Mouse (Mus musculus) limb, embryonic 12.5 days (tissue): ENCODE measurements at regions not wholly inside any gene's neighbourhood (a gene's known extent, or its start where the extent isn't known, plus 50 kb on each side); places are given as distances from the start of the nearest gene placed in this dataset.

Source experiments
- ATAC-seq: fragments of 200-750 bp; cut with Nextera tagmentation; 2 replicates; pipeline ENCODE4 v1.8.0; 2017; ENCODE audit warnings: low read depth, moderate TSS enrichment; ENCODE audit not compliant: insufficient number of reproducible peaks, insufficient read depth, low FRiP score, low TSS enrichment
- H3K27ac ChIP-seq: fragments of 300-500 bp; sonication (generic); 2 replicates; pipeline ENCODE4 v1.5.1; 2016; ENCODE audit warnings: mild to moderate bottlenecking, moderate library complexity
- H3K27me3 ChIP-seq: fragments of 300-500 bp; sonication (generic); 2 replicates; pipeline ENCODE4 v1.6.1; 2016; ENCODE audit warnings: mild to moderate bottlenecking, moderate library complexity
- H3K36me3 ChIP-seq: fragments of 300-500 bp; sonication (generic); 2 replicates; pipeline ENCODE4 v1.6.1; 2016; ENCODE audit warnings: mild to moderate bottlenecking, moderate library complexity
- H3K4me1 ChIP-seq: fragments of 300-500 bp; sonication (generic); replicated peaks from 2 replicates; pipeline ENCODE4 v1.6.1; 2016
- H3K4me2 ChIP-seq: fragments of 300-500 bp; sonication (generic); 2 replicates; pipeline ENCODE4 v1.6.1; 2016; ENCODE audit warnings: mild to moderate bottlenecking, moderate library complexity
- H3K4me3 ChIP-seq: fragments of 300-500 bp; sonication (generic); replicated peaks from 2 replicates; pipeline ENCODE4 v1.5.1; 2016; ENCODE audit warnings: mild to moderate bottlenecking
- H3K9ac ChIP-seq: fragments of 300-500 bp; sonication (generic); replicated peaks from 2 replicates; pipeline ENCODE4 v1.6.1; 2016; ENCODE audit warnings: mild to moderate bottlenecking, moderate library complexity
- H3K9me3 ChIP-seq: fragments of 300-500 bp; sonication (generic); 2 replicates; pipeline ENCODE4 v1.6.1; 2016; ENCODE audit warnings: mild to moderate bottlenecking, moderate library complexity
- WGBS: fragments of 180-500 bp; shearing (Covaris S2); methylation state at CpG from one replicate; pipeline ENCODE4 v1.1.7; 2016; 5-methylcytosine and 5-hydroxymethylcytosine counted together

DNA sequence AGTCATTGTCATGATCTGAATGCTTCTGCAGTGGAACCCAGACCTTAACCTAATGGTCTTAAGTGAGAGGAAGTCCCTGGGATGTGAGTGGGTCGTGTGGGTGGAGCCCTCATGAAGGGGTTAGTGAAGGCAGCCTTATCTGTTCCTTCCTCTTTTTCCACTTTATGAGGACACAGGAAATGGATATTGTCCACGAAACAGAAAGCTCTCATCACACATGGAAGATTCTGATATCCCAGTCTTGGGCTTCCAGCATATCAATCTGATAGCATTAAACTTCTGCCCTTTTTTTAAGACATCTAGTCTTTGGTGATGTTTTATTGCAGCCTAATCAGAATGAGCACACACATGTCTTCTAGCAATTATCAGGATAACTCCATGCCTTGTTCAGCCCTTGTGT lies 164.0 kb downstream of the Mex3b start:
- Histone ChIP-seq H3K27ac (no peak overlapping the region), H3K4me1 (peaks cover 25% of the 10 kb centered on the region), H3K9me3 (0 out of 2 replicates have a peak, but pooled peaks cover 3% of the 10 kb centered on the region), H3K27me3 (peaks cover 3% of the 10 kb centered on the region; the same call in 1 of the 2 replicates), H3K9ac (no peak overlapping the region), H3K4me3 (no peak overlapping the region), H3K36me3 (no peaks in the 10 kb centered on the region), H3K4me2 (no peak overlapping the region)
- 77% methylated on average over 2 of the region's 2 CpGs for WGBS
- no peak for ATAC-seq

DNA sequence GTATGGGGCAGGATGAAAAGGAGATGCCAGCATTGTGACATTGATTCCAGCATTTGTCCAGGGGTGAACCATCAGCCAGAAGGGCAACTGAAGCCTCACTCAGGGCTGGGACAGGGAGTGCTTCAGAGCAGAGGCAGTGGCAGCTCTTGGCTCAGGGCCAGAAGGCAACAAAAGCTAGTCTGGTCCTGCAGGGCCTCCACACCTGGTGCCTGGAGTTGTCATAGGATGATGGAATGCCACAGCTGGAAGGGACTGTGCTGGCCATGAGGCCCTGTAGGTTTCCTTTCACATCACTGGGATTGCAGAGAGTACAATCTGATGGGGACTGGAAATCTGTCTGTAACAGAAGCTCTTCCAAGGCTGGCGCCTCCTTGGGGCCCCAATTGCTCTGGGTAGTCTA lies 164.9 kb downstream of the Mex3b start:
- no peak overlapping the region for H3K4me3 ChIP-seq
- H3K4me1 ChIP-seq = peaks cover 31% of the 10 kb centered on the region
- H3K9me3 ChIP-seq = 0 out of 2 replicates have a peak, but pooled peaks cover 3% of the 10 kb centered on the region
- H3K27me3 ChIP-seq = no peaks in the 10 kb centered on the region; the same call in 1 of the 2 replicates
- no peaks in the 10 kb centered on the region for H3K36me3 ChIP-seq
- 87% methylated on average over 1 of the region's 1 CpGs for WGBS
- H3K4me2 ChIP-seq = no peak overlapping the region
- no peak overlapping the region for H3K9ac ChIP-seq
- peak; percentile 78 for ATAC-seq
- no peak overlapping the region for H3K27ac ChIP-seq

DNA sequence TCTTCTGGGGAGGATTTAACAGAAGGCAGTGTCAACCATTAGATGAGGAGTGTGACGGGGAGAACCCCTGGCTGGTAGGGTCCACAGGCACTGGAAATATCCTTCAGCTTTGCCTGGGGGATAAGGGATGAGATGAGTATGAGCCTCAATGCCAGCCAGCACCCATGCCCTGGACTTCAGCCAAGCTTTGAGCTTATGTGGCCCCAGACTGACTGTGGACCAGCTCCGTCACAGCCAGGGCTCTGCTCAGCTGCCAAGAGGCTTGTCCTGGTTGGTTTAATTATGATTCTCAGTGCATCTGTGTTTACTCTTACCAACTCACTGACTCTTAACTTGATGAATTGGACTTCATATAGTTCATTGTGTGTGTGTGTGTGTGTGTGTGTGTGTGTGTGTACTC lies 165.8 kb downstream of the Mex3b start:
- no peak overlapping the region for H3K4me2 ChIP-seq
- whole genome bisulfite sequencing = 96% methylated on average over 2 of the region's 2 CpGs
- H3K4me1 ChIP-seq = peaks cover 40% of the 10 kb centered on the region
- H3K27me3 ChIP-seq = no peaks in the 10 kb centered on the region; the same call in 1 of the 2 replicates
- no peak overlapping the region for H3K4me3 ChIP-seq
- no peak overlapping the region for H3K9ac ChIP-seq
- 0 out of 2 replicates have a peak, but pooled peaks cover 3% of the 10 kb centered on the region for H3K9me3 ChIP-seq
- ATAC-seq = no peak
- H3K36me3 ChIP-seq = no peaks in the 10 kb centered on the region
- H3K27ac ChIP-seq = no peak overlapping the region

DNA sequence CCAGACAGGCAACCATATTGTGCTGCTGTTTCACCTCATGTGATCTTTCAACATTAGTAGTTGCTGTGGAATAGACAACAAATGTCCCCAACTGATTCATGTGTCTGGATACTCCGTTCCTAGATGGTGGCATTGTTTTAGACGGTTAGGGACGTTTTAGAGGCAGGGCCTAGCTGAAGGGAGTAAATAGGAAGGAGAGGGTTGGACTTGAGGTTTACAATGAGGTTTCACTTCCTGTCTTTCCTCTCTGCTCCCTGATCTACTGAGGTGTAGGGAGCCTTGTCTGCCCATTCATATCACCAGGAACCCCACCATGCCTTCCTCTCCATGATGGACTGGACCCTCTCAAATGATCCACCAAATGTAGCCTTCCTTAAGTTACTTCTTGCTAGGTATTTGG lies 168.1 kb downstream of the Mex3b start:
- H3K9me3 ChIP-seq = 0 out of 2 replicates have a peak, but pooled peaks cover under 1% of the 10 kb centered on the region
- ATAC-seq = no peak
- H3K4me1 ChIP-seq = peaks cover 47% of the 10 kb centered on the region
- WGBS = 91% methylated on average over 3 of the region's 3 CpGs
- H3K4me3 ChIP-seq = no peak overlapping the region
- no peak overlapping the region for H3K27ac ChIP-seq
- H3K4me2 ChIP-seq = no peak overlapping the region
- H3K9ac ChIP-seq = no peak overlapping the region
- no peaks in the 10 kb centered on the region for H3K36me3 ChIP-seq
- H3K27me3 ChIP-seq = no peaks in the 10 kb centered on the region; the same call in 1 of the 2 replicates

DNA sequence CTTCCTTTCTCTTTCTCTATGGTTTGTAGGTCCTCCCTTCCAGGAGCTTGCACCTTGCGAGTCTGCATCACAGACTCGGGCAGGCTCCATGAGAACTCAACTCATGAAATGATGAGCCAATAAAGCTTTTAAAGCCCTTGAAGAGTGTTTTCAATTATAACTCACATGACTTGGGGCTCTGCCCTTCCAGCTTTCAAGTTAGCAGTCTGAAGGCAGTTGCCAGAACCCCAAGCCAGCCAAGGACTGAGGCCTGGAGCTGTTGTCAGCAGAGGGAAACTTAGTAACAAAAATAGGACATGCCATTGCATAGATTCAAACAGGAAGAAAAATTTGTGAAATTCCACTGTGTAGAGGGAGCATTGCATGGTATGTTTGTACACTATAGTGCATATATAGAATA lies 169.3 kb downstream of the Mex3b start:
- 24% methylated on average over 2 of the region's 2 CpGs for WGBS
- no peak overlapping the region for H3K4me3 ChIP-seq
- no peak overlapping the region for H3K4me2 ChIP-seq
- no peaks in the 10 kb centered on the region; the same call in 1 of the 2 replicates for H3K27me3 ChIP-seq
- peaks cover 47% of the 10 kb centered on the region for H3K4me1 ChIP-seq
- no peak overlapping the region for H3K27ac ChIP-seq
- no peak for ATAC-seq
- no peaks in the 10 kb centered on the region for H3K36me3 ChIP-seq
- no peak overlapping the region for H3K9ac ChIP-seq
- H3K9me3 ChIP-seq = no peaks in the 10 kb centered on the region

DNA sequence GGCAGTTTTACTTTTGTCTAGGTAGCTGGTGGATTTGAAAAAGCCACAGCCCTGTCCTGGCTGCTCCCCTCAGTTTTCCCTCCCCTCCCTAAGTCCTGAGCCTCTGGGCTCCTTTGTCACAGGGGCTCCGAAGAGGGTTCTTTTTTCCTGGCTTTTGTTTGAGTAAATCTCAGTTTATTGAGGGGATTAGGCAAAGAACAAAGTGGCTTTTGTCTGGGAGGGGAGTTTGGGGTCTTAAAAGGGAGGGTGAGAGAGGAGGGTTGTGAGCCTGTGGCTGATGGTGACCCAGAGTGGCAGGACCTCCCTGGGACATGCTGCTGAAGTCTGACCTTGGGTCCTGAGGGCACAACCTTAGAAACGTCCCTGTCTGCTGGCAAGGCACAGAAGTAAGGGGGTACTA lies 170.0 kb downstream of the Mex3b start:
- Histone ChIP-seq H3K27ac (peak overlapping the region; percentile 31; the same call in 1 of the 2 replicates), H3K9me3 (no peaks in the 10 kb centered on the region), H3K9ac (no peak overlapping the region), H3K4me3 (no peak overlapping the region), H3K4me2 (no peak overlapping the region), H3K27me3 (no peaks in the 10 kb centered on the region; the same call in 1 of the 2 replicates), H3K36me3 (no peaks in the 10 kb centered on the region), H3K4me1 (peaks cover 42% of the 10 kb centered on the region)
- no peak for ATAC-seq
- WGBS = 7% methylated on average over 2 of the region's 2 CpGs

DNA sequence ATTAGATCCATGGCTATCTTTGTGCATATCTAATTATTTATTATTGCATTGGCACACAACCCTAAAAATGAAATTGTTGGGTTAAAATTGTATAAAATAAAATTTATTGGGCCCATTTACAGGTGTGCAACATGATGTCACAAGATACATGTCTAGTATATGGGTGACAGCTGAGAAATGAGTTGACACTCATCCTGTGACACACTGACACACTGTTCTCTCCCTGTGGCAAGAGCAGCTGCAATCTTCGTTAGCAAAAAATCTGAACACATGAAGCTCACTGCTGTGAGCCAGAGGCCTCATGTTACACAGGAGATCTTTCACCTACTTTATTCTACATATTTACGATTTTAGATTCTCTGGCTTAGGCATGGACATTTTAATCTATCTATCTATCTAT lies 170.6 kb downstream of the Mex3b start:
- no peak for ATAC-seq
- H3K4me3 ChIP-seq = no peak overlapping the region
- H3K27ac ChIP-seq = no peak overlapping the region
- H3K36me3 ChIP-seq = no peaks in the 10 kb centered on the region
- no peaks in the 10 kb centered on the region; the same call in 1 of the 2 replicates for H3K27me3 ChIP-seq
- 62% methylated on average over 2 of the region's 2 CpGs for WGBS
- H3K4me1 ChIP-seq = peaks cover 37% of the 10 kb centered on the region
- H3K9me3 ChIP-seq = no peaks in the 10 kb centered on the region
- no peak overlapping the region for H3K4me2 ChIP-seq
- no peak overlapping the region for H3K9ac ChIP-seq

DNA sequence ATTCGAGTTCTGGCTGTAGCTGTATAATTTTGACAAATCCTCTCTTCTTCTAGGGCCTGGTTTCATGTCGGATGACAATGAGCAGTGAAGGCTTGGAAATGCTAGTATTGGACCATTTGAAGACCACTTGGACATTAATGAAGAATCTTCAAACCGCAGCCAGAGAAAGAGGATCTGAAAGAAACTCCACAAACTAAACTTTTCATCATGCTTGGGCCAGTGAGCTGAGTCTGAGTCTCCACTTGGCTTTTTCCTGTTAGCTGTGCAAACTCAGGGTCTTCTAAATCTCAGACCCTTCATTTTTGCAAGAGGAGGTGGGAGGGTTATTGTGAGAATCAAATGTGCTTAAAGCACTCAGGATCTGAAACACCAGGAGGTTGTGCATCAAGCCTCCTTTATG lies 176.6 kb downstream of the Mex3b start:
- Histone ChIP-seq H3K4me3 (no peak overlapping the region), H3K4me1 (no peaks in the 10 kb centered on the region), H3K9me3 (no peaks in the 10 kb centered on the region), H3K36me3 (no peaks in the 10 kb centered on the region), H3K27ac (no peak overlapping the region), H3K9ac (no peak overlapping the region), H3K4me2 (no peak overlapping the region), H3K27me3 (no peaks in the 10 kb centered on the region)
- WGBS = 85% methylated on average over 3 of the region's 3 CpGs
- no peak for ATAC-seq

DNA sequence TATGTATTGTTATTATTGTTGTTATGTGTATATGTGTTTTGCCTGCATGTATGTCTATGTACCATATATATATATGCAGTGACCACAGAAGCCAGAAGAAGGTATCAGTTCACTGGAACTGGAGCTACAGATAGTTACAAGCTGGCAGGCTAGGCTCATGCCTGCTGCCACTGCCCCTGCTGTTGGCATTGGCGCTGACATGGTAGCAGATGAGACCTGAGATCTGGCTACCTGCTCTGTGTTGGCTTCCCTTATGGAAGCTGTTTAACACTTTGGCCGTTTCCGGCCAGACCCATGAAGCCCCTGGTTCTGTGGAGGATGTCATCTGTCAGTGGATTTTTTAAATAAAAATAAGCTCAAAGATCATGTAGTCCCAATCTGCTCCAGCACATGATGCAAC lies 178.1 kb downstream of the Mex3b start:
- WGBS = 88% methylated on average over 3 of the region's 3 CpGs
- Histone ChIP-seq H3K4me2 (no peak overlapping the region), H3K27me3 (no peaks in the 10 kb centered on the region), H3K9me3 (no peaks in the 10 kb centered on the region), H3K27ac (no peak overlapping the region), H3K36me3 (no peaks in the 10 kb centered on the region), H3K4me1 (no peaks in the 10 kb centered on the region), H3K4me3 (no peak overlapping the region), H3K9ac (no peak overlapping the region)
- ATAC-seq = no peak

DNA sequence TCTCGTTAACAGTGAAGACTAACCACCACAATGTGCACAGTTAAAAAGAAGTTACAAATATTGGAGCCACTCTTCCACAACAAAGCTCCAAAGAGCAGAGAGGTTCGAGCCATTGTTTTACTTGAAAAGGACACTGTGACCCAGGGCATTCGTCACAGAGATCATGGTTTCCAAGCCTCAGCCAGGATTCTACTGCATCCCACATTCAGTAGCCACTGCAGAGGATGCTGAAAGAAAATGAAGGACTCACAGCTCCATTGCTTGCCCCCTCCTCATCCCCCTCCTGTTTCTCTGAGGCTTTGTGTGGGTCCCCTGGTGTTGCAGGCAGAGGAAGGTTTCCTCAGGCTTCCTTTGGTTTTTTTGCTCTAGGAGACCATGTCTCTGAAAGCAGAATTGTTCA lies 182.9 kb downstream of the Mex3b start:
- no peak overlapping the region for H3K4me3 ChIP-seq
- H3K27me3 ChIP-seq = no peaks in the 10 kb centered on the region
- H3K27ac ChIP-seq = no peak overlapping the region
- no peak for ATAC-seq
- no peaks in the 10 kb centered on the region for H3K4me1 ChIP-seq
- WGBS = 50% methylated on average over 3 of the region's 3 CpGs
- H3K36me3 ChIP-seq = no peaks in the 10 kb centered on the region
- H3K4me2 ChIP-seq = no peak overlapping the region
- H3K9ac ChIP-seq = no peak overlapping the region
- no peaks in the 10 kb centered on the region for H3K9me3 ChIP-seq

DNA sequence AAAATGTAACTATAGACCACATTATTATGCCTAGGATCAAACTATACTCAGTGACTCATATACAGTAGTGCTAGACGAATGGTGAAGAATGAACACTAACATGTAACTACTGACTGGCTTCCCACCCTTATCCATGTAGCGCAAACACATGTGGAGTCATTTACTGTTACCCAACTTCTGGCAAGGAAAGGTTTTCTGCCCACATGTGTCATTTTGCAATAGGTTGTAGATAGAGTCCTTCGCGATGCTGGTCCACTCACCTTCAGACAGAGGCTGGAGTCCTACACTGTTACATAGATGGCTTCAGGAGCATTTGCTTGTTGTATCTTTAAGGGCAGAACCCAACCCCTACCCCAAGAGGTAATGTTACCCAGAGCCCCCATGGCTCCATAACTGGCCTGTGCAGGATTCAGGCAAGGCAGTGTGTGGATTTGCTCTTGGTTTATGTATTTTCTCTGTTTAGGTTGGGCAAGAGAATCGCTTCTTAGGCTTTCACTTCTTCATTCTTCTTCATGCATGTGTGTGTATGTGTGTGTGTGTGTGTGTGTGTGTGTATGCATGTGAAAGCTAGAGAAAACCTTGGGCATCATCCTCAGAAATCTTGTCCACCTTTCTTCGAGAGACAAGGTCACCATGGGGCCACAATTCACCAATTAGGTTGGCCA lies 183.8 kb downstream of the Mex3b start:
- ATAC-seq = no peak
- H3K27me3 ChIP-seq = no peaks in the 10 kb centered on the region
- H3K4me3 ChIP-seq = no peak overlapping the region
- H3K9ac ChIP-seq = no peak overlapping the region
- H3K9me3 ChIP-seq = no peaks in the 10 kb centered on the region
- no peak overlapping the region for H3K27ac ChIP-seq
- H3K4me2 ChIP-seq = no peak overlapping the region
- H3K4me1 ChIP-seq = no peaks in the 10 kb centered on the region
- H3K36me3 ChIP-seq = no peaks in the 10 kb centered on the region
- WGBS = 91% methylated on average over 6 of the region's 6 CpGs
